Mouse (Mus musculus) neural tube, embryonic 13.5 days (tissue): ENCODE results near the gene Stmn1. TPM values are rescaled to one million over a fixed set of nuclear protein-coding genes. Genes with fewer than 3 reads are reported as not detected.

Experiments used
- ATAC-seq: fragments of 200-750 bp; cut with Nextera tagmentation; 2 replicates; pipeline ENCODE4 v1.8.0; 2017; ENCODE audit warnings: low read depth, mild to moderate bottlenecking, moderate TSS enrichment, moderate library complexity
- H3K27ac ChIP-seq: fragments of 300-500 bp; sonication (generic); replicated peaks from 2 replicates; pipeline ENCODE4 v1.5.1; 2015; ENCODE audit warnings: moderate library complexity, mild to moderate bottlenecking, inconsistent platforms
- H3K27me3 ChIP-seq: fragments of 300-500 bp; sonication (generic); 2 replicates; pipeline ENCODE4 v1.6.1; 2015; ENCODE audit warnings: mild to moderate bottlenecking, inconsistent platforms
- H3K36me3 ChIP-seq: fragments of 300-500 bp; sonication (generic); 2 replicates; pipeline ENCODE4 v1.6.1; 2015; ENCODE audit warnings: mild to moderate bottlenecking, inconsistent platforms
- H3K4me1 ChIP-seq: fragments of 300-500 bp; sonication (generic); replicated peaks from 2 replicates; pipeline ENCODE4 v1.6.1; 2015; ENCODE audit warnings: inconsistent platforms
- H3K4me2 ChIP-seq: fragments of 300-500 bp; sonication (generic); 2 replicates; pipeline ENCODE4 v1.6.1; 2015; ENCODE audit warnings: inconsistent platforms, mild to moderate bottlenecking, moderate library complexity
- H3K4me3 ChIP-seq: fragments of 300-500 bp; sonication (generic); 2 replicates; pipeline ENCODE4 v1.5.1; 2015; ENCODE audit warnings: mild to moderate bottlenecking, inconsistent platforms
- H3K9ac ChIP-seq: fragments of 300-500 bp; sonication (generic); 2 replicates; pipeline ENCODE4 v1.6.1; 2015; ENCODE audit warnings: moderate library complexity, mild to moderate bottlenecking, inconsistent platforms
- H3K9me3 ChIP-seq: fragments of 300-500 bp; sonication (generic); 2 replicates; pipeline ENCODE4 v1.6.1; 2016; ENCODE audit warnings: inconsistent platforms
- WGBS: fragments of 180-500 bp; shearing (Covaris S2); methylation state at CpG from one replicate; pipeline ENCODE4 v1.1.7; 2015; 5-methylcytosine and 5-hydroxymethylcytosine counted together
- polyA plus RNA-seq: library from polyadenylated mRNA; unstranded; fragments of >200 nt; fragmentation: Nextera tagmentation; extraction: Ambion mirVana; gene quantifications from 2 replicates; pipeline ENCODE4 v1.2.1, GENCODE M21; 2015

The Stmn1 gene
- 6,082 and 6,118 TPM in 2 replicates for polyA plus RNA-seq

DNA sequence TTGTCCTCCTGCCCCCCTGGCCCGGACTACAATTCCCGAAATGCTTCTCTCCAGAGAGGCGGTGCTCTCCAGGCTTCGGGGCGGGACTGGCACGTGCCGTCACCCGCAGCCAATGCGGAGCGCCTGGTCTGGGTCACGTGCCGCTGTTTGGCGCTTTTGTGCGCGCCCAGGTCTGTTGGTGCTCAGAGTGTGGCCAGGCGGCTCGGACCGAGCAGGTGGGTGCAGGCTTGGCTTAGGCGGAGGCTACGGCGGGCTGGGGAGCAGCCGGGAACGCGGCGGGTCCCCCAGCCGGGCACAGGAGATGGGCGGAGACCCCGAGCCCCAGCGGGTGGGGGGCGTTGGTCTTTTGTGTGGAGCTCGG, at the start of gene Stmn1:
Stmn1 (plus strand) TSS at position 106 of the 361 bp plus-strand sequence.
- H3K27ac ChIP-seq: peak within 1 kb of the TSS; percentile 98
- WGBS: under 1% methylated on average over 31 of the region's 31 CpGs
- H3K9ac ChIP-seq: peak within 1 kb of the TSS; percentile 94
- no peaks in the 10 kb centered on the region for H3K27me3 ChIP-seq
- H3K36me3 ChIP-seq: peaks cover 23% of the 10 kb centered on the region
- H3K4me2 ChIP-seq: peak within 1 kb of the TSS; percentile 83
- H3K4me3 ChIP-seq: peak within 1 kb of the TSS; percentile 83
- ATAC-seq: peak; percentile 96
- H3K9me3 ChIP-seq: no peaks in the 10 kb centered on the region
- H3K4me1 ChIP-seq: peaks cover 47% of the 10 kb centered on the region

DNA sequence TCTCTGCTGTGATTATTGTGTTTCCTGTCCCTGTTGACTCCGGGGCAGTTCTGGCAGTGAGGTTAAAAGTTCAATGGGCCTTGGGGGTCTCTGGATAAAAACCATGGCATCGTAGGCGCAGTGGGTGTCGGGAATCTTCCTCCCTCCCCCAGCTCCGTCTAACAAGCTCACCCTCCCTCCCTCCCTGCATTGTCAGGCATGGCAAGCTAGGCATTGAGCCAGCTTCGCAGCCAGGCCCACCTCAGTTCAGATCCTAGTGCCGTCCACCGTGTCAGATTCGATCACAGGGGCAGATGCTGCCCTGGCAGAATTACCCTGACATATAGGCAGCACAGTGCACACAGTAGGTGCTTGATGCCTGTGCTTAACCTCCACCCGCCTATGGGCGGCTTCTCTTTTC, 46.1 kb upstream of the Stmn1 start:
- peaks cover 16% of the 10 kb centered on the region for H3K36me3 ChIP-seq
- peaks cover 22% of the 10 kb centered on the region for H3K4me1 ChIP-seq
- H3K4me2 ChIP-seq: no peak overlapping the region
- peak overlapping the region; percentile 33; the same call in 1 of the 2 replicates for H3K27ac ChIP-seq
- 41% methylated on average over 11 of the region's 11 CpGs for WGBS
- H3K27me3 ChIP-seq: no peaks in the 10 kb centered on the region
- H3K9ac ChIP-seq: 0 out of 2 replicates have a peak overlapping the region, but pooled peaks have one; percentile 8
- no peak overlapping the region for H3K4me3 ChIP-seq
- no peaks in the 10 kb centered on the region for H3K9me3 ChIP-seq
- ATAC-seq: peak; percentile 44; the same call in 1 of the 2 replicates

DNA sequence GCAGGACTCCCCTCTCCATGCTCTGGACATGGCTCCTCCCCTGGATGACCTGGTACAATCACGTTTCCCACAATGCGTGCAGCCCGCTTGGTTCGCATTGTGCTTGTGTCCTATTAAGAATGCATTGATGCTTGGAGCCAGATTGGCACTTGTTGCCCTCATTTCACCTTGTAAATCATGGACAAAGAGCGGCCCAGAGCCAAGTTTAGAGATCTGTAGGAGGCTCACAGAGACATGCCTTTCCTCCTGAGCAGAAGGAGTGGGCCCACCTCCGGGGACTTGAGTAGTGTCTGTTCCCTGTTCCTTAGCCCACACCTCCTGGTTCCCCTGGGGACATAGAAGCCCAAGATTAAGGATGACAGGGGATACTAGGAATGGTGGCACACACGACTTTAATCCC, 44.2 kb upstream of the Stmn1 start:
- 77% methylated on average over 7 of the region's 7 CpGs for WGBS
- Histone ChIP-seq H3K27me3 (no peaks in the 10 kb centered on the region), H3K4me2 (no peak overlapping the region), H3K36me3 (0 out of 2 replicates have a peak, but pooled peaks cover 5% of the 10 kb centered on the region), H3K9me3 (no peaks in the 10 kb centered on the region), H3K27ac (no peak overlapping the region), H3K9ac (no peak overlapping the region), H3K4me1 (peaks cover 18% of the 10 kb centered on the region), H3K4me3 (no peak overlapping the region)
- no peak for ATAC-seq

DNA sequence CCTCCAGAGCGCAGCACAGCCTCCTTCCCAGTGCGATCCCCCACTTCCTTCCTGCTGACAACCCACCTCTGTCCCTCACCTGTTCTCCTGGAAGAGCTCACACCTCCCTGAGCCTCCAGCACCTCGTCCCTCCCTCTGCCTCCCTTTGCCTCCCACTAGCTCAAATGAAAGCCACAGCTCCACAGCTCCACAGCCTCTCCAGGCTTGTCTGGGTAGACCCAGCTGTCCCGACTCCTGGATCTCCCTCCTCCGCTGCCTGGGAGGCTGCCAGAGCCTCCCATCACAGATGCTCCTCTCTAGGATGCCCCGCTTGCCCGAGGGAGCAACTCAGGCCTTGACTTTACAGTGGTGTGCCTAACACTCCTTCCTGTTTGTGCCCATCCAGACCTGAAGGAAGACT, 43.0 kb upstream of the Stmn1 start:
- WGBS: 73% methylated on average over 7 of the region's 7 CpGs
- H3K4me1 ChIP-seq: peaks cover 24% of the 10 kb centered on the region
- no peaks in the 10 kb centered on the region for H3K27me3 ChIP-seq

DNA sequence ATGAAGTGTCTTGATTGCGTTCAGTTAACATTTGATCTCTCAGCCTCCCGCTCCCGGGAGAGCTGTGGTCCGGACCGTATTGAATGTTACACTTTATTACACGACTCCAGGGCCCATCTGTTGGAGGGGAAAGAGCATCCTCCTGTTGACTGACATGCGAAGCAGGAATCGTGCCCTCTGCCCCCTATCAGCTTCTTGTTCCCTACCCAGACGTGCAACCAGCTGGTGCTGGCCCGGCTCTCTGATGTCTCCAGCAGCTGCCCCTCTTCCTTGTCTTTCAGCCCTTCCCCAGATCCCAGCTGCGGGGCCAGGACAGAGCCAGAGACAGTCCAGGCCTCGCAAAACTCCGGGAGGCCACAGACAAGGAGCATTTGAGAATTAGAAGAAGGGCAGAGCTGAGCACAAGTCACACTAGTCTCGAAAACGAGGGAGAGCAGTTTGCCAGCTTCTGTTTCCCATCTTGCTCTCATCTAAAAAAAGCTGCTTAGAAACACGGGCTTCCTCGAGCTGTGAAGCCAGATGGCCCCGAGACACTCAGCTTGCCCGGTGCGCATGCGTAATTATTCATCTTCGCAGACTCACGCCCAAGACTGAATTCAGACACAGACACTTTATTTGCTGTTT, 37.6 kb upstream of the Stmn1 start:
- 0 out of 2 replicates have a peak, but pooled peaks cover 5% of the 10 kb centered on the region for H3K36me3 ChIP-seq
- no peaks in the 10 kb centered on the region for H3K9me3 ChIP-seq
- WGBS: 13% methylated on average over 23 of the region's 23 CpGs

More for the DNA sequence above, 43.0 kb upstream of the Stmn1 start:
- H3K36me3 ChIP-seq: 0 out of 2 replicates have a peak, but pooled peaks cover 5% of the 10 kb centered on the region
- no peak for ATAC-seq
- H3K9me3 ChIP-seq: no peaks in the 10 kb centered on the region
- H3K4me2 ChIP-seq: no peak overlapping the region
- H3K27ac ChIP-seq: 0 out of 2 replicates have a peak overlapping the region, but pooled peaks have one; percentile 18
- no peak overlapping the region for H3K4me3 ChIP-seq
- H3K9ac ChIP-seq: no peak overlapping the region

DNA sequence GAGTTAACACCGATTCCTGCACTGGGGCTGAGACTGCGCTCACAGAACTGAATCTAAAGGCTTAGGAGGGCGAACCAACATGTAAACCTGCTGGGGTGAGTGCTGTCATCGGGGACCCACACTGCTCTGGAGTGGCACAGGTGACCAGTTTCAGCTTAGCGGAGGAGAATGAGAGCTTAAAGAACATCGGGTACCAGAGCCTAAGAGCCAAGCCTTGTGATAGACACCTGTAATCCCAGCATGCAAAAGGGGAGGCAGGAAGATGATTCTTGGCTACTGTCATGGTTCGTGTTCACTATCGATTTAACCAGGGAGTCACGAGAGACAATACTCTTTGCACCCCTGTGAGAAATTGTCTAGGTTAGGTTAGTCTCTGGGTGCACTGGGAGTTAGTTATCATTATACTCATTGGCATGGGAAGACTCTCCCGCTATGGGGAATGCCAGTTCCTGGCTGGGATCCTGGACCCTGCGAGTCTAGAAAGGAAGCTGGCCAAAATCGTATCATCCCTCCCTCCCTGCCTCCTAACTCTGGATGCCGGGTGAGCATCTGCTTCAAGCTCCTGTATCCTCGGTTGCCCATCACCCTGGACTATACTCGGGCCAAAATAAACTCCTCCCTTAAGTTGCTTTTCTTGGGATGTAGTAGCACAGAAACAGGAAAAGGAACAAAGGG, 35.3 kb upstream of the Stmn1 start:
- no peak for ATAC-seq
- no peaks in the 10 kb centered on the region for H3K9me3 ChIP-seq
- H3K36me3 ChIP-seq: no peaks in the 10 kb centered on the region
- H3K4me3 ChIP-seq: no peak overlapping the region
- 89% methylated on average over 15 of the region's 15 CpGs for WGBS
- H3K4me2 ChIP-seq: no peak overlapping the region
- no peak overlapping the region for H3K27ac ChIP-seq
- H3K27me3 ChIP-seq: no peaks in the 10 kb centered on the region
- H3K9ac ChIP-seq: no peak overlapping the region
- peaks cover 24% of the 10 kb centered on the region for H3K4me1 ChIP-seq

More for the DNA sequence above, 37.6 kb upstream of the Stmn1 start:
- peak overlapping the region; percentile 44 for H3K4me2 ChIP-seq
- no peak overlapping the region for H3K4me3 ChIP-seq
- H3K27ac ChIP-seq: peak overlapping the region; percentile 93
- peaks cover 21% of the 10 kb centered on the region for H3K4me1 ChIP-seq
- no peaks in the 10 kb centered on the region for H3K27me3 ChIP-seq
- peak overlapping the region; percentile 58 for H3K9ac ChIP-seq
- ATAC-seq: peak; percentile 78

DNA sequence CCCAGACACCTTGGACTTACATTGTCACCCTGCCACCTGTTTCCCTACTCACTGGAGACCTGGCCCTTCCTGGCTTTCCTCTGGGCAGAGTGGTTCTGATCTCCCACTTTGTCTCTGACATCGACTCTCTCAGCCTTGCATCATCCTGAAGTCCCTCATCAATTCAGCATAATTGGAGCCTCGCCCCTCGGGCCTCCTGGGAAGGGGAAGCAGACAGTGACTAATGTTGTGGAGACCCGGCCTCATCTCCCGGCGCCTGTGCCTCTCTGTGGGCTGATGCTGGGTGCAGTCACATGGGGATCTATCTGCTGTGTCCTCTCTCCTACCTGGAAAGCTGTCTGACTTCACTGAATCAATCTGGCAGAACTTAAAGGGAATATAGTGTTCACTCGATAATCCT, 31.9 kb upstream of the Stmn1 start:
- H3K36me3 ChIP-seq: no peaks in the 10 kb centered on the region
- no peak overlapping the region for H3K9ac ChIP-seq
- peaks cover 8% of the 10 kb centered on the region for H3K4me1 ChIP-seq
- 18% methylated on average over 7 of the region's 7 CpGs for WGBS
- H3K9me3 ChIP-seq: no peaks in the 10 kb centered on the region
- no peak overlapping the region for H3K27ac ChIP-seq
- no peak overlapping the region for H3K4me3 ChIP-seq
- H3K27me3 ChIP-seq: no peaks in the 10 kb centered on the region
- ATAC-seq: no peak
- no peak overlapping the region for H3K4me2 ChIP-seq

DNA sequence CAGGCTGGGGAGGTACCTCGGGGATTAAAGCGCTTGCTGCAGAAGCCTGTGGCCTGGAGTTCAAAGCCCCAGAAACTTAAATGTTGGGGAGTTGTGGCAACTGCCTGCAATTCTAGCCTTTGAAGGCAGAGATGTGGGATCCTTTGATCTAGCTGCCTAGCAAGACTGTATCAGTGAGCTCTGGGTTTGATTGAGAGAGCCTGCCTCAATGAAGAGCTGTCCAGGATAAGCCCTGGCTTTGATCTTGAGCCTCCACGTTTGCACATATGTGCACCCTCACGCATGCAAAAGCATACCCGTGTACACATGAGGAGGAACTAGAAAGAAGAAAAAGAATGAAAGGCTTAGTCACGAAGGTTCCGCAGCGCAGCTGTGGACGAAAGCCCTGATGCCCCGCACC, 31.5 kb upstream of the Stmn1 start:
- H3K4me1 ChIP-seq: peaks cover 3% of the 10 kb centered on the region; the same call in 1 of the 2 replicates
- no peak overlapping the region for H3K9ac ChIP-seq
- no peak for ATAC-seq
- H3K4me2 ChIP-seq: no peak overlapping the region
- WGBS: 64% methylated on average over 10 of the region's 10 CpGs
- no peak overlapping the region for H3K4me3 ChIP-seq
- no peaks in the 10 kb centered on the region for H3K9me3 ChIP-seq
- no peaks in the 10 kb centered on the region for H3K36me3 ChIP-seq
- no peaks in the 10 kb centered on the region for H3K27me3 ChIP-seq
- H3K27ac ChIP-seq: no peak overlapping the region

DNA sequence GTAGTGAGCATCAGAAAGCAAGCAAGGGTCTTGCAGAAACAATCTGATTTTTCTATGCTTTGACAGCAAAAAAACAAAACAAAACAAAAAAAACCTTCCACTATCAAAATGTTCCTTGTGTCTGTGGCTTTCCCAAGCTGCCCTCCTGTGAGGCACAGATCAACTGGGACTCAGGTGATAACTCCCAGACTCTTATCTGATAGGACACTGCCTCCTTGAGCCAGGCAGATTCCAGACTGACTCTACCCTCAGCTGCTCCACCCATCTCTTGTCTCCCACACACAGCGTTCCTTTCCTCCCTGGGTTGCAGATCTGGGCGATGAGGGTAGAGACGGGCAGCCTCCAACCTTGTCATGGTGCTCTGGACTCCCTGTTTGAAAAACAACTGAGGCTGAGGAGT, 29.0 kb upstream of the Stmn1 start:
- Histone ChIP-seq H3K27ac (no peak overlapping the region), H3K4me1 (peaks cover 3% of the 10 kb centered on the region; the same call in 1 of the 2 replicates), H3K4me2 (no peak overlapping the region), H3K27me3 (no peaks in the 10 kb centered on the region), H3K4me3 (no peak overlapping the region), H3K9ac (no peak overlapping the region), H3K36me3 (no peaks in the 10 kb centered on the region), H3K9me3 (no peaks in the 10 kb centered on the region)
- WGBS: 72% methylated on average over 3 of the region's 3 CpGs
- ATAC-seq: no peak

DNA sequence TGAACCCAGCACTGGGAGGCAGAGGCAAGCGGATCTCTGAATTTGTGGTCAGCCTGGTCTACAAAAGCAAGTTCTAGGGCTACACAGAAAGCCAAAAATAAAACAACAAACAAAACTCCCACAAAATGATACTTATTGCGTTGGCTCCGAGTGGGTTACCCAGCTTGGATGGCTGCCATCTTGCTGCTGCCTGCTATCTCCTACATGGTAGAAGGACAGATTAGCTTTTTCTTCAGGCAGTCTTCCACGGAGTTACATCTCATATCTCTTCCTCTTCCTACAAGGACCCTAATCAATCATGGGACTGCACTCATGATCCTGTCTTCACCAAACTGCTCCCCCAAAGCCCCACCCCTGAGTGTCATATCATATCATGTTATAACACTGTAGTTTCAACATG, 28.2 kb upstream of the Stmn1 start:
- H3K27me3 ChIP-seq: no peaks in the 10 kb centered on the region
- H3K27ac ChIP-seq: no peak overlapping the region
- H3K4me2 ChIP-seq: no peak overlapping the region
- H3K9me3 ChIP-seq: no peaks in the 10 kb centered on the region
- WGBS: 88% methylated on average over 4 of the region's 4 CpGs
- H3K4me3 ChIP-seq: no peak overlapping the region
- ATAC-seq: no peak
- H3K9ac ChIP-seq: no peak overlapping the region
- H3K4me1 ChIP-seq: peaks cover 3% of the 10 kb centered on the region; the same call in 1 of the 2 replicates
- H3K36me3 ChIP-seq: no peaks in the 10 kb centered on the region

DNA sequence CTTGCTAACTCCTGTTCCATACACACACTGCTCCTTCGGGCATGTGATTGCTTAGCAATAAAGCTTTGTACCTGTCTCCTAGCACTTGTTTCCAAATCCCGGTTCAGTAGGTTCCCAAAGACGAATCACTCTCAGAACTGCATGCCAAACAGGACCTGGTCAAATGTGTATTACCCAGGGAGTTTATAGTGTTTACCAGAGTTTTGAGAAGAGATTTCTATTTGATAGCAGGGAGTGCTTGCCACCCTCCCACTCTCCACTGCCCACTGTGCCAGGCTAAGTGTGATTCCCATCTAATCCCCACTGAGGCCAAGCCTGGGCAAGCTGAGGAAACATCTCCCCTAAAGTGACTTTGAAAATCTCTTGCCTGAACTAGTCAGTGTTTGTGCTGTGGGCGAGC, 25.9 kb upstream of the Stmn1 start:
- WGBS: 83% methylated on average over 4 of the region's 4 CpGs
- ATAC-seq: no peak
- H3K36me3 ChIP-seq: no peaks in the 10 kb centered on the region
- no peak overlapping the region for H3K9ac ChIP-seq
- no peaks in the 10 kb centered on the region for H3K4me1 ChIP-seq
- no peak overlapping the region for H3K27ac ChIP-seq
- H3K4me3 ChIP-seq: no peak overlapping the region
- H3K27me3 ChIP-seq: no peaks in the 10 kb centered on the region
- H3K9me3 ChIP-seq: no peaks in the 10 kb centered on the region
- H3K4me2 ChIP-seq: no peak overlapping the region

DNA sequence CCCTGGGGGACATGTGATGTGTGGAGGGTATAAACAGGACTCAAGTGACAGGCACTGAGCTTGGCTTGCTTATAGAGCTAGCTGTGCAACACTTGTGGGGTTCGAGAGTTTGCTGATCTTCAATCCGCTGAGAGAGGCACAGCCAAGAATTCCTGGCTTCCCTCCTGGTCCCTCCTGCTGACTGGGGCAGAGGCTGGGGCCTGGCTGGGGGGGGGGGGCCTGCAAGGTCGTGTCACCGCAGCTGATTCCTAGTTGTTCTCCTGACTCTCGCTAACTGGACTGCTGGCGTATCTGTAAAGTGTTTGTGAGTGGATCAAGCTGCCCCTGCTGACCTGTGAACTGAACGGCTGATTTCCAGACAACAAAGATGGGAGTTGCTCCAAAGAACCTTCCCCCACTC, 24.5 kb upstream of the Stmn1 start:
- H3K4me3 ChIP-seq: no peak overlapping the region
- WGBS: 53% methylated on average over 7 of the region's 7 CpGs
- no peaks in the 10 kb centered on the region for H3K9me3 ChIP-seq
- no peak overlapping the region for H3K27ac ChIP-seq
- no peak overlapping the region for H3K4me2 ChIP-seq
- no peak overlapping the region for H3K9ac ChIP-seq
- H3K4me1 ChIP-seq: peaks cover 3% of the 10 kb centered on the region; the same call in 1 of the 2 replicates
- ATAC-seq: no peak
- H3K36me3 ChIP-seq: no peaks in the 10 kb centered on the region
- no peaks in the 10 kb centered on the region for H3K27me3 ChIP-seq
